8 mouse cellular contexts compared by ENCODE assay signal in the genomic region with DNA sequence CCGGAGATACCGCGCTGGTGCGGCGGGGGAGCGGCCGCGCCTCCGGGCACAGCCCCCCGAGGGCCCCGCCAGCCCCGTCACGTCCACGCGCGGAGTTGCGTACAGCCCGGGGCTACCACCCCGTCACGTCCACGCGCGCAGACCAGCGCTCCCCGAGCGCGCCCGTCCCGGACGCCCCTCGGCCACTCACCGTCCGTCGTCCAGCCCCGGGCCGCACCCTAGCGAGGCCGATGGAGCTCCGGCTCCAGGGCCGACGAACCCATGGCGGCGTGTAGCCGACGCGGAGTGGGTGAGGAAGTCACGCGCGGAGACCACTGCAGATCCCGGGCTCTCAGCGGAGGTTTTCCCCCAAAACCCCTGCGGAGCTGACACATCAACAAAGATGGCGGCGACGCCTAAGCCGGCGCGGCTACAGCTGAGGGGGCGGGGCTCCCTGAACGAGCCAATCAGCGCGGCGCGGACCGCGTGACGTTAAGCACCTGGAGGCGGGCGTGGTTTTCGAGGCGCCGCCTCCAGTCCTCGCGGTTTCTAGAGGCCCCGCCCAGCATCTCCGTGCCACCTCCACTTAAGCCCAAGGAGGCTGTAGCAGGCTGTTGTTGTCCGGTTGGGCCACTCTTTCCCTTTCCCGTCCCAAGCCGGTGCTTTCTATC. TPM values are rescaled to one million over a fixed set of nuclear protein-coding genes. Genes with fewer than 3 reads are reported as not detected.
A peak's percentile ranks its signal among the peaks of the same experiment; 100 is the strongest.
DNase-seq lines count a peak whose midpoint lies in the region; ATAC-seq lines count a peak whose summit lies in the region.

A gene (minus strand): TSS at position 393 of the 650 bp plus-strand sequence.

- WGBS in hindbrain, embryonic 15.5 days, result under 1% methylated on average over 79 of the region's 79 CpGs
- WGBS in macrophage (ENCODE audit: missing documents), result 1% methylated on average over 79 of the region's 79 CpGs

- peak; percentile 98 for ATAC-seq in hindbrain, embryonic 15.5 days (ENCODE audit: low FRiP score, low read depth)

- no peaks in the 10 kb centered on the region for H3K36me3 ChIP-seq in hindbrain, embryonic 15.5 days
- no peaks in the 10 kb centered on the region for H3K36me3 ChIP-seq in macrophage (ENCODE audit: inconsistent target)

- peak; percentile 95 for DNase-seq in T-cell, adult 2 months (ENCODE audit: low spot score)
- peak; percentile 97 to 98 for DNase-seq in cerebellum, postnatal 36 days
- DNase-seq in frontal cortex, postnatal 36 days (ENCODE audit: low spot score in 2 of 2), result peak; percentile 96 to 98
- DNase-seq in left cerebral cortex, adult 18-20 months (ENCODE audit: low spot score in 2 of 2), result peak; percentile 97
- peak; percentile 97 for DNase-seq in right cerebral cortex, adult 18-20 months
- peak; percentile 93 for DNase-seq in urinary bladder, postnatal 10 days (ENCODE audit: low spot score)

- peak within 1 kb of the TSS; percentile 70 for H3K4me2 ChIP-seq in hindbrain, embryonic 15.5 days

- peaks cover 44% of the 10 kb centered on the region for H3K4me1 ChIP-seq in hindbrain, embryonic 15.5 days (replicated peaks)

- no peaks in the 10 kb centered on the region for H3K9me3 ChIP-seq in hindbrain, embryonic 15.5 days

- H3K4me3 ChIP-seq in hindbrain, embryonic 15.5 days, result peak within 1 kb of the TSS; percentile 74
- peak within 1 kb of the TSS; percentile 66 for H3K4me3 ChIP-seq in macrophage (ENCODE audit: inconsistent target)

- peaks cover 3% of the 10 kb centered on the region; the same call in 1 of the 2 replicates for H3K27me3 ChIP-seq in hindbrain, embryonic 15.5 days

- peak within 1 kb of the TSS; percentile 83 for H3K9ac ChIP-seq in hindbrain, embryonic 15.5 days

- peak within 1 kb of the TSS; percentile 85 for H3K27ac ChIP-seq in hindbrain, embryonic 15.5 days (replicated peaks)
- peak within 1 kb of the TSS; percentile 15 for H3K27ac ChIP-seq in macrophage

- peaks cover 47% of the 10 kb centered on the region for H3K79me2 ChIP-seq in macrophage (ENCODE audit: inconsistent target)

RNA-seq across cellular contexts. Expression of the gene that starts here (rescaled TPM):
- polyA plus RNA-seq in hindbrain, embryonic 15.5 days (2015; fragmentation: Nextera tagmentation; extraction: Ambion mirVana), result 20.3 and 22.9 TPM in 2 replicates
- 10 to 100 TPM; 59.2 to 59.6 TPM for total RNA-seq in left cerebral cortex, adult 18-20 months (2021)
- 100 to 1,000 TPM in 3 of 26 experiments, 10 to 100 TPM in 23; 39.8 to 119 (median 57.5) TPM for total RNA-seq in macrophage (2018; cell fraction: chromatin; rRNA removed)
- 10 to 100 TPM; 10.8 to 19.3 (median 15.0) TPM for total RNA-seq in macrophage (2018; cell fraction: cytosol; rRNA removed)
- 10 to 100 TPM; 26.2 to 55.2 (median 36.1) TPM for total RNA-seq in macrophage (2018; cell fraction: nucleus; rRNA removed)
- polyA plus RNA-seq in macrophage (2018), result 9.1 to 14.8 TPM (median 9.7 TPM) in 3 replicates

Comparison
In these comparisons a context has a peak if more than half of its experiments do, and no peak if none do; other contexts are left out.
1. Peak in every context shown above with its lines: DNase-seq, ATAC-seq, H3K4me3 ChIP-seq and H3K27ac ChIP-seq.